Mouse (Mus musculus) hindbrain, embryonic 10.5 days (tissue): ENCODE measurements around the gene Spock1. TPM values are rescaled to one million over a fixed set of nuclear protein-coding genes. Genes with fewer than 3 reads are reported as not detected.

ENCODE experiments used
- DNase-seq: peaks from one replicate; pipeline ENCODE4 v3.0.0-alpha.2; 2017; ENCODE audit warnings: low spot score
- H3K27ac ChIP-seq: fragments of 300-500 bp; sonication (generic); 2 replicates; pipeline ENCODE4 v1.5.1; 2016; ENCODE audit warnings: mild to moderate bottlenecking, moderate library complexity
- H3K27me3 ChIP-seq: fragments of 300-500 bp; sonication (generic); 2 replicates; pipeline ENCODE4 v1.6.1; 2016; ENCODE audit warnings: mild to moderate bottlenecking; ENCODE audit not compliant: poor library complexity, insufficient read depth, severe bottlenecking
- H3K36me3 ChIP-seq: fragments of 300-500 bp; sonication (generic); 2 replicates; pipeline ENCODE4 v1.6.1; 2016; ENCODE audit warnings: mild to moderate bottlenecking, moderate library complexity
- H3K4me1 ChIP-seq: fragments of 300-500 bp; sonication (generic); replicated peaks from 2 replicates; pipeline ENCODE4 v1.6.1; 2016; ENCODE audit warnings: mild to moderate bottlenecking
- H3K4me3 ChIP-seq: fragments of 300-500 bp; sonication (generic); 2 replicates; pipeline ENCODE4 v1.5.1; 2016; ENCODE audit warnings: mild to moderate bottlenecking, moderate library complexity
- H3K9me3 ChIP-seq: fragments of 300-500 bp; sonication (generic); 2 replicates; pipeline ENCODE4 v1.6.1; 2016; ENCODE audit warnings: mild to moderate bottlenecking, moderate library complexity
- whole genome bisulfite sequencing: fragments of 180-500 bp; shearing (Covaris S2); methylation state at CpG from one replicate; pipeline ENCODE4 v1.1.7; 2016; 5-methylcytosine and 5-hydroxymethylcytosine counted together
- polyA plus RNA-seq: library from polyadenylated mRNA; unstranded; fragments of >200 nt; fragmentation: Nextera tagmentation; extraction: Ambion mirVana; gene quantifications from 2 replicates; pipeline ENCODE4 v1.2.1, GENCODE M21; 2016

Spock1 gene
- polyA plus RNA-seq, 1 experiment from 2014 or later, result 10.3 TPM

DNA sequence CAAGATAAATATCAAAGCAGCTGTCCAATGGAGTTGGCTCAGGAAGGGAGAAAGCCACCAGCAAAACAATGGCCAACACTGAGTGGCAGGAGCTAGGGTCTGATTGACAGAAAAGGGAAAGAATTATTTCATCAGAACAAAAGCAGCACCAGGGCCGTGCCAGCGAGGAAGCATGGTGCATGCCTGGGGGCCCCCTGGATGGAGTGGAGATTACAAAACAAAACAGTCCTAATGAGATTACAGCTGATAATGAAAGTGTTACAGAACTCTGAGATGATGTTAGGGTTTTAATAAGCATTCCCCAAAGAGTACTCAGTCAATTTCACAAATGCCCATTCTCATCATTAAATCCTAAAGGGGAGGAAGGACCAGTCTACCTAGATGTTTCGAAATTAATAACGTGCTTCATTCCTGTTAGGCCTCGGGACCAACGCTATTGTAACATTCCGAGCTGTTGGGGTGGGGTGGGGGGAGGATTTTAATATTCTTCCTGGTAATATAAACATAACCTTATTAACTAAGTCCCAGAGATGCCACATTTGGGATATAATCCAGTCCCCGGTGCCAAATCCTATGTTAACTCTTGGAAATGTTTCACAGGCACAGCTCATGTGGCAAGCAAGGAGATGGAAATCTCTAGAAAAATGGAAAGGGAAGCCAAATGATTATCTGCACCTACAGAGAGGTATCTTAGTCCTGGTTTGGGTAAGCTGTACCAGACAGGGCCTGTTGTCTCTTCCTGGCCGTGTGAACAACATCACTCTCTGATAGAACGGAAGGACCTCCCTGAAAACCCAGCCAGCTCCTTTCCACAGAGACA lies 271.7 kb downstream of the Spock1 start:
- H3K4me3 ChIP-seq, result no peak overlapping the region
- H3K4me1 ChIP-seq, result peaks cover 17% of the 10 kb centered on the region
- 71% methylated on average over 10 of the region's 10 CpGs for WGBS
- H3K27ac ChIP-seq, result no peak overlapping the region
- no peaks in the 10 kb centered on the region for H3K36me3 ChIP-seq
- no peaks in the 10 kb centered on the region for H3K9me3 ChIP-seq
- H3K27me3 ChIP-seq, result peaks cover 9% of the 10 kb centered on the region
- DNase-seq, result no peak

DNA sequence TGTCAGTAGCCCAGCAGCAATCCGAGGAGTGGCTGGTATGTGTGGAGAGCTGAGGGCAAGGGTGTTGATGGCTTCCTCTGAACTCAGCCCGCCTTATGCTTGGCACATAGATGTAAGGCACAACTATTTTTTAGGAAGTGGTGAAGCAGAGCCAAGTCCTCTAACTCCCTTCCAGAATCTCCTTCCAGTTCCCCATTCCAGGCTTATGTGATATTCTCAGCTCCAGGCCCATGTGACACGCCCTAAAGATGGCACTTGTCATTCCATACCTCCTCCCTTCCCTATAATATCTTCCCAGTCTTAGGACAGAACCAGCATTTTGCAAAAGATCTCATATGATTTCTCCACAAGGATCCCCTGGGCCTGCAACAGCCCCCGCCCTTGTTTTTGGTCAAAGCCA lies 277.6 kb downstream of the Spock1 start:
- Histone ChIP-seq H3K9me3 (no peaks in the 10 kb centered on the region), H3K27ac (no peak overlapping the region), H3K27me3 (peaks cover 6% of the 10 kb centered on the region), H3K4me1 (peaks cover 9% of the 10 kb centered on the region), H3K4me3 (no peak overlapping the region), H3K36me3 (no peaks in the 10 kb centered on the region)
- DNase-seq, result no peak
- 79% methylated on average over 4 of the region's 4 CpGs for WGBS

DNA sequence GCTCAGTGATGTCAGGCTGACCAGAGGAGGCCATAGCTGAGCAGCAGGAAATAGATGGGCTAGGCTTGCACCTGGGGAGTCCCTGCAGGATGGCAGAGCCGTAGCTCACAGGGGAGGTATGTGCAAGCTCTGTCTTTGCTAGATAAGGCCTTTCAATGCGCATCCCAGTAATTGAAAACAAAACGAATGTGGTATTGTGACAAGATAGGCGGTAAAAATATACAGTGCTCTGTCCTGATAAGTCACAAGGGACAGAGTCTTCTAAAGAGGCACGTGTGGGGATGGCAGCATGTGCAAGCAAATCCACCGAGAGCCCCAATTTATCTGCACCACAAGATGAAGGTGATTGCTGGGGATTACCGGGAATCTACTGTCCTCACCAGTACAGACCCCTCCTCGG lies 279.9 kb downstream of the Spock1 start:
- Histone ChIP-seq H3K27me3 (peaks cover 6% of the 10 kb centered on the region), H3K27ac (no peak overlapping the region), H3K36me3 (no peaks in the 10 kb centered on the region), H3K9me3 (no peaks in the 10 kb centered on the region), H3K4me3 (no peak overlapping the region), H3K4me1 (peaks cover 8% of the 10 kb centered on the region)
- DNase-seq, result no peak
- 68% methylated on average over 8 of the region's 8 CpGs for WGBS

DNA sequence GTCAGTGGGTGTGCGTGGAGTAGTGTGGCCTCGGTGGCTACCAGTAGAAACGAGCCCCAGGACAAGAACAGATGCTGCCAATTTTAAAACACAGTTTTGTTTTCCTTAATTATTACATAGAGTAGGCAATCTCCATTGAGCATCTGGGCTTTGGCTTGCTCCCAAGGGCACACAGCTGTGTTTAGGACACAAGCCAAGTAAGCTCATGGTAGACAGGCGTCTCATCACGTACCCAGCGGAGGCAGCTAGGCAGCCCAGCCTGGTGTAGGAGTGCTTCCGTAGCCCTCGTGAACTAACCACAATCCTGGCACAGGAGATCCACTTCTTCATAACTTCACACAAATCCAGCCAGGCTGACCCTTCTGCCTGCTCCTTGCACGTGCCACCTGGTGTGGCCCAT lies 281.7 kb downstream of the Spock1 start:
- H3K27ac ChIP-seq, result no peak overlapping the region
- no peaks in the 10 kb centered on the region for H3K36me3 ChIP-seq
- no peak for DNase-seq
- no peaks in the 10 kb centered on the region for H3K9me3 ChIP-seq
- peaks cover 6% of the 10 kb centered on the region; the same call in 1 of the 2 replicates for H3K27me3 ChIP-seq
- no peak overlapping the region for H3K4me3 ChIP-seq
- H3K4me1 ChIP-seq, result peaks cover 4% of the 10 kb centered on the region; the same call in 1 of the 2 replicates
- 92% methylated on average over 9 of the region's 9 CpGs for WGBS

DNA sequence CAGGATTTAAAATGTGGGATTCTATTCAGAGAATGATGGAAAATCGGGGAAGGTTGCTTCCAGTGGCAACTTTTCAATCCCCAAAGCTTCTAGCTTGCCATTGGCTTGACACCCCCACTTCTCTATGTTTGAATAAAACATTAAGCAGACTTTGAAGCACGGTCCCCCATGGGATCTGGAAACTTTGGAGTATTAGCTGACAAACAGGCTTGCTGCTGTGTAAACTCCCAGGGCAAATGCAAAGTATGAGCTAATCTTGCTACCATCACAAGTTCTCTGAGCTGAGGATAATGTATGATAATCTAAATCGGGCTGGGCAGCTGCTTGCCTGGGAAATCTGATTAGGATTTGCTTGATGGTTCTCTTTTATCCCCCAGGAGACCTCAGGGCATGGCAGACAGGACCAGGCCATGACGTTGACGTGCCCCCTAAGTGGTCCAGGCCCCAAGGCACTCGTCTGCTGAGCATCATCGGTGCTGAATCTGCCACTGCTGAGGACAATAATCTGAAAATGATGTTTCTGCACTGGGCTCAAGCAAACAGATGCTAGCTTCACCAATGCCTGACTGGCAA lies 284.1 kb downstream of the Spock1 start:
- H3K27me3 ChIP-seq, result peaks cover 1% of the 10 kb centered on the region; the same call in 1 of the 2 replicates
- no peak overlapping the region for H3K4me3 ChIP-seq
- 56% methylated on average over 7 of the region's 7 CpGs for WGBS
- peak; percentile 27 for DNase-seq
- H3K36me3 ChIP-seq, result no peaks in the 10 kb centered on the region
- H3K27ac ChIP-seq, result no peak overlapping the region
- no peaks in the 10 kb centered on the region for H3K9me3 ChIP-seq
- H3K4me1 ChIP-seq, result 0 out of 2 replicates have a peak, but pooled peaks cover 4% of the 10 kb centered on the region

DNA sequence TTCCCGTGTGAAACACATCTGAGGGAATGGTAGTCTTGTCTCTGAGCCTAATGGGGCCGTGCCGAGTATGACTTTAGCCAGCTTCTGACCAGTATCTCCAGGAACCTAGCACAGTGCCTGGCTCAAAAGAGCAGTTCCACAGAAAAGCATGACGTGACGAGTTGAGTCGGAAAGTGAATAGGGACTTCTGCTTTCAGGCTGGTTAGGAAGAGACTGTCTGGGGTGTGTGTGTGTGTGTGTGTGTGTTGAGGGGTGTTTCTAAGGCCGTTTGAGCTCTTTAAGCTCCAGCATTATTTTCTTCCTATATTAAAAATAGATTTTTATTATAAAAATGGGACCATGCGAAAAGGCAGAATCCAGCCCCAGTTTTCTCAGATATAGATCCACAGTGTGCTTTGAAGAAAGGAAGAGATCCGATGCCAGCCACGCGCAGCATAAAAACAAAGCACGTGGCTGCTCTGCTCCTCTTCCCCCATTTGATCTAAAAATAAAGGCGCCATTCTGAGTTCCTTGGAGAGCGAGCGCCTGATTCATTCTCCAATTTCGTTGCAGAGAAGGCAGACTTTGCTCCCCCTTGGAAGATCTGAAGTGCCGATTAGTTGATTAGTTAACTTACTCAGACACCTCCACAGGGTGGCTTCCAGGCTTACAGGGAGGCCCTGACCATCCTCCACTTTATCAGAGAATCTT lies 288.9 kb downstream of the Spock1 start:
- Histone ChIP-seq H3K27ac (no peak overlapping the region), H3K4me3 (no peak overlapping the region), H3K27me3 (peaks cover 18% of the 10 kb centered on the region; the same call in 1 of the 2 replicates), H3K4me1 (peaks cover 16% of the 10 kb centered on the region; the same call in 1 of the 2 replicates), H3K36me3 (no peaks in the 10 kb centered on the region), H3K9me3 (no peaks in the 10 kb centered on the region)
- 84% methylated on average over 17 of the region's 17 CpGs for WGBS
- no peak for DNase-seq

DNA sequence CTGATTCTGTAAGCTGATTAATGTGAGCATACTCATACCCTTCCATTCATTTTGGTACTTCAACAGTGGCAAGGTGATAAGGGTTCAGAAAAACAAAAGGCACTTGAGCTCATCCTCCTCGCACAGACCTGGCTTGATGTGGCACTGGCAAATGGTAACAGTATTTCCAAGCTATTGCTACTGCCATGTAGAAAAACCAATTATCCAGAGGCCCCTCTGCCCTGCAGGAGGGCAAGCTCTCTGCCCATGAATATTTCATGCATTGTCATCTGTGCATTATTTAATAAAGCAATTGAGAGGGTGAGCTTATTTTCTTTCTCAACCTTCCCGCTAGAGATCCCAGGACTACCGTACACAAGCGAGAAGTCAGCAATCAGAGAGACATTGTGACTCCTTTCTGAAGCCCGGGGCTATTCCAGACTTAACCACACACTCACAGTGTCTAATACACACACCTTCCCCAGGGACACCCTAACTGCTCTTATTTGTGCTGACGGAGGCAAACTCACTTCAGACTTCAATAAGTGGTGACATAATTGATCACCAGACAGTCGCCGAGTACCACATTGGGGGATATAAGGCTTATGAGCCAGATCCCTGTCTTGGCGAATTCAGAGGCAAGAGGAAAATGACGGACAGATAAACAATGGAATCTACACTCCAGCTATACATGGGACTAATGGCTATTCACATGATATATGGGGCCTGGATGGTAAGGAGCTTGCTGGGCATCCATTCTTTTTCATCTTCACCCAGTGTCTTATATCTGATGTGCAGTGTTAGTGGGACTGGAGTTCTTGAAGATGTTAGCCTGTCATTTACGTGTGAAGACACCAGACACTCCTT lies 296.6 kb downstream of the Spock1 start:
- Histone ChIP-seq H3K4me1 (peaks cover 15% of the 10 kb centered on the region), H3K4me3 (no peak overlapping the region), H3K27me3 (peaks cover 39% of the 10 kb centered on the region), H3K9me3 (peaks cover 7% of the 10 kb centered on the region; the same call in 1 of the 2 replicates), H3K27ac (no peak overlapping the region; the same call in 1 of the 2 replicates), H3K36me3 (no peaks in the 10 kb centered on the region)
- WGBS, result 72% methylated on average over 11 of the region's 11 CpGs
- no peak for DNase-seq

DNA sequence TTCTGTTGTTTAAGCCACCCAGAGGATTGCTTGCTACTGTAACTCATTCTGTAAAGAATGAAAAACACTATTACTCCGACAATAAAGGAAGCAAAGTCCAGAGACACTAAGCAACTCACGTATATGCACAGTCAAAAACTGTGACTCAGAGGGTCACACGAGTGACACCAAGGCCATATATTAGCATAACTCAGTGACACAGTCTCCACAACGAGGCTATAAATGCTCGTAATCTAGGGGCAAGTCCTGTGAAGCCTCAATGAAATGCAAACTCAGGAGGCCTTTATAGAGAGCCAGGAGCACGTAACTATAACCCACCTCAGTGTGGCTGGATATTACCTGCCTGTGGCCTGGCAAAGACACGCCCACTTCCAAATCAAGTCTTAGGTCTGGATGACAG lies 298.2 kb downstream of the Spock1 start:
- no peak overlapping the region for H3K4me3 ChIP-seq
- no peak overlapping the region for H3K27ac ChIP-seq
- 86% methylated on average over 7 of the region's 7 CpGs for WGBS
- H3K4me1 ChIP-seq, result peaks cover 21% of the 10 kb centered on the region
- no peaks in the 10 kb centered on the region for H3K36me3 ChIP-seq
- H3K9me3 ChIP-seq, result peaks cover 7% of the 10 kb centered on the region; the same call in 1 of the 2 replicates
- DNase-seq, result no peak
- H3K27me3 ChIP-seq, result peaks cover 52% of the 10 kb centered on the region

DNA sequence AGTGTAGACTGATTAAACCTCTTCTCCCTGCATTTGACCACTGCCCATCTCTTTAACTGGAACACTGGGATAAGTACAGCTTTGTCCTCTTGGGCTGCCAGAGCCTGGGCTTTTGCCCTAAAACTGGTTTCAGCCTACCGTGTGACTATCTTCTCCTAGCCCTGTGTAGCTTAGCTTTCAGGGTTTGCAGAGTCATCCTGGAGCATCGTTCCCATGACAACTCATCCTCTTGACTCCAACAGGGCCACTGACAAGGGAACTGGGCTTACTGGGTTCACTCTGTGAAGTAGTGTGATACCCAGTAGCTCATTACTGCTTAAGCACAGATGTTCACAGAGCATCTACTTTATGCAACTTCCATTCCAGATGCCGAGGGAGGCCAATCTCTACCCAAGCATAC lies 303.7 kb downstream of the Spock1 start:
- no peak for DNase-seq
- 83% methylated on average over 3 of the region's 3 CpGs for WGBS
- Histone ChIP-seq H3K27me3 (peaks cover 96% of the 10 kb centered on the region), H3K9me3 (peaks cover 7% of the 10 kb centered on the region; the same call in 1 of the 2 replicates), H3K27ac (no peak overlapping the region), H3K4me1 (peaks cover 28% of the 10 kb centered on the region), H3K36me3 (no peaks in the 10 kb centered on the region), H3K4me3 (no peak overlapping the region)

DNA sequence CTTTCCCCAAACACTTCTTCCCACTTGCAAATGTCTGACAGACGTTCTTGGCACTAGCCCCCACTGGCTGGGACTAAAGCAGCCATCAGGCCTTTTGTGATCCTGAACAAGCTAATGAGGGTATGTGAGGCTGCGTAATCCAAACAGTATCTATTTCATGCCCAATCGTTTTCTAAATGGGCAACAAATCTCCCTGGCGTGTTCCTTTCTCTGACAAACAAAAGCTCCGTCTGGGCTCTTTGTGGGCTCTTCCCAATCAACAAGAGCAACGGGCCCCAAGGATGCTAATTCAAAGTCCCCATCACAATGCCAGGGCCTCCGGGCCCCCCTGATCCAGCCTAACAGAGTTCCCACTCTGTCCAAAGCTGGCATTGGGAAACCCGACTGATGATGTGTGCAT lies 304.9 kb downstream of the Spock1 start:
- Histone ChIP-seq H3K36me3 (no peaks in the 10 kb centered on the region), H3K4me1 (peaks cover 28% of the 10 kb centered on the region), H3K27ac (no peak overlapping the region), H3K9me3 (no peaks in the 10 kb centered on the region), H3K27me3 (peaks cover 98% of the 10 kb centered on the region), H3K4me3 (no peak overlapping the region)
- peak; percentile 35 for DNase-seq
- WGBS, result 31% methylated on average over 8 of the region's 8 CpGs

DNA sequence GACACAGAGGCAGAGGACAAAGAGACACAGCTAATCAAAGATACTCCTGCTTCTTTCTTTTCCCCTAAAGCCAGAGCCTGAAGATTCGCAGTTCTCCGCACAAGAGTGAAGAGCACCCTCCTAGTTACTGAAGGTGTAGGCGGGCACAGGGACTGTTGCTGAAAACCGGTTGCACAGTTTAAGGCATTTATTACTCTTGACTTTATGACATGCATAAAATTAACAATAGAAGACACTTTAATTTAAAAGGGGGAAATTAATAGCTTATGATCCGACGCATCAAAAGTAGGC lies 312.4 kb downstream of the Spock1 start:
- peaks cover 15% of the 10 kb centered on the region for H3K4me1 ChIP-seq
- peaks cover 55% of the 10 kb centered on the region for H3K27me3 ChIP-seq
- no peaks in the 10 kb centered on the region for H3K9me3 ChIP-seq
- DNase-seq, result no peak
- H3K4me3 ChIP-seq, result no peak overlapping the region
- H3K36me3 ChIP-seq, result no peaks in the 10 kb centered on the region
- 91% methylated on average over 6 of the region's 6 CpGs for WGBS
- peak overlapping the region; percentile 72 for H3K27ac ChIP-seq

DNA sequence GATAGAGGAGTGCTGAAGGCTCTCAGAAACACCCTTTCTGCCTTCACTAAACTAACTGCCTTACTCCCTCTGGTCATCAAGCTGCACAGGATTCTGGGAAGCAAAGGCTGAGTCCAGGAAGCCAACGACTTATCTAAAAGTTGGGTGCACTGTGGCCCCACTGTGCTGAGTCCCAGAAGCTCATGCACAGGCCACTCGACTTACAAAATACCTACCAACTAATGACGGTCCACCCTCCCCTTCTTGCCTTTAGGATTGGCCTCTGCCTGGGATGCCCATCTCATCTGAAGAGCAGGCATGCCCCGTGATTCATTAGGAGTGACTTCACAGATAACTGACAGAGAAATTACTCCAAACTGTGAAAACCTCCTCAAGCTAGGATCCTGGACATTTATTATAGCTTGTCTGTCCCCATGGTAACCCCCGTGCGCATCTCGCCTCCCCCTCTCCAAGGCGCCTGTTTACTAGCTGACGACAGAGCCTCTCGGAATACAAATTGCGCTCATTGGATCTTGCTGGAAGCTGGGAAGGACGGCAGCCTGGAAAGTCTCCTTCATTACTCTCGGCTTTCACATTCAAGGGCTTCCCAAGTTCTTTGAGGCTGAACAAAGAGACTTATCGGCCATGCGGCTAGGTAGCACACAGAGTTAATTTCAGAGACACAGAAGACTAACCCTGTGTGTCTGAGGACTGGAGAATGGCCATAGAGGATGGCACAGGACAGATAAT lies 312.9 kb downstream of the Spock1 start:
- H3K9me3 ChIP-seq, result no peaks in the 10 kb centered on the region
- peaks cover 15% of the 10 kb centered on the region for H3K4me1 ChIP-seq
- no peak for DNase-seq
- H3K27ac ChIP-seq, result peak overlapping the region; percentile 72
- H3K4me3 ChIP-seq, result no peak overlapping the region
- 69% methylated on average over 15 of the region's 15 CpGs for WGBS
- no peaks in the 10 kb centered on the region for H3K36me3 ChIP-seq
- H3K27me3 ChIP-seq, result peaks cover 50% of the 10 kb centered on the region
